Mouse (Mus musculus): Measurements from ENCODE around the gene Tmem168. TPM values are rescaled to one million over a fixed set of nuclear protein-coding genes. Genes with fewer than 3 reads are reported as not detected.

Gene Tmem168
- polyA plus RNA-seq, 1 experiment from 2014 or later: 26.0 TPM

DNA sequence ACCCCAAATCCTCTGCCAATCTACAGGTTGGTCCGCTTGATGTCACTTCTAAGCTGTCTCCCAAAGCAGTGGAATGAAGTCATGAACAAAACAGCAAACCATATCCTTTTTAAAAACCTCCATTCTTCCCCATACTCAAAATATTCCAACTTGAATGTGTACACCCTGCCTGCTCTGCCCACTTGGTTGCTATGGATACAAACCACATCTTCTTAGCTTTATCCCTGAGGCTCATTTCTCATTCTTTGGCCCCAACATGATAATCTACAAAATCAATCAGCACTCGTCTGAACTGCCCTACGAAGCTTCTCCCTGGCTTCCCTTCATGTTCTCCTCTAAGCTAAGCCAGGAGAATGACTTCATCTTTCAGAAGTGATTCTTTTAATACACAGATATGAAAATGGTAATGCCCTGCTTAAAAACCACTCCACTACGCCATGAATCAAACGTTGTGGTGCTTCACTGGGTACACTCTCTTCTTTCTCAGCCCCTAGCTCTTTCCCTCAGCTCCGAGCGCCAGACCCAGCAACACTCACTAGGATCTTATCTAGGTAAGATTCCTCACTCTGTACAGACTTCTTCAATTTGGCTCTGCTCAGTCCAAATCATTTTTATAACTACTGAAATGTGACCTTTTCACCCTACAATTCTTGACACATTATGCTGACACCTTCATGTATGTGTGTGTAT is 70.5 kb downstream of the Tmem168 start:
- Histone ChIP-seq H3K27ac (no peak overlapping the region), H3K9ac (no peak overlapping the region), H3K9me3 (ENCODE audit: control insufficient read depth, low read length) (no peaks in the 10 kb centered on the region), H3K36me3 (replicated peaks; ENCODE audit: control insufficient read depth, insufficient read depth) (no peaks in the 10 kb centered on the region), H3K27me3 (ENCODE audit: control insufficient read depth, insufficient read depth, low read length) (no peaks in the 10 kb centered on the region), H3K4me3 (replicated peaks; ENCODE audit: low read length) (no peak overlapping the region), H3K4me2 (replicated peaks) (no peak overlapping the region), H3K4me1 (replicated peaks; ENCODE audit: control insufficient read depth, insufficient read depth, low read length) (peaks cover 5% of the 10 kb centered on the region; the same call in 1 of the 2 replicates)
- DNase-seq (ENCODE audit: low spot score) (no peak), ATAC-seq (ENCODE audit: low FRiP score) (no peak)
- 70% methylated on average over 7 of the region's 7 CpGs for WGBS

Other genes starting within 250 kb of the Tmem168 start
- gene Bmt2, start 69.9 kb upstream of the Tmem168 start, polyA plus RNA-seq (2014; fragmentation: Nextera tagmentation; extraction: Ambion mirVana): 25.0 and 28.5 TPM in 2 replicates
- 113 and 126 TPM in 2 replicates for gene Gpr85, start 231.8 kb upstream of the Tmem168 start, polyA plus RNA-seq (2014; fragmentation: Nextera tagmentation; extraction: Ambion mirVana)

All from hindbrain, embryonic 14.5 days (tissue).